Mouse (Mus musculus) lung, adult 2 months (tissue): Measurements from ENCODE around the gene Setd7.
"Not testable (repeated sequence)": the region's sequence is repeated elsewhere in the genome, so short reads cannot be mapped to it uniquely, and the experiment has no call there.

Experiments
- CTCF ChIP-seq: fragments of 200-500 bp; IDR thresholded peaks from 2 replicates; pipeline ENCODE4 v1.5.1; 2011; ENCODE audit warnings: mild to moderate bottlenecking, low read length, control low read depth; ENCODE audit not compliant: insufficient read depth
- POLR2A ChIP-seq: fragments of 200-500 bp; IDR thresholded peaks from 2 replicates; pipeline ENCODE4 v1.6.1; 2011; ENCODE audit warnings: low read depth, mild to moderate bottlenecking, control low read depth, low read length, borderline replicate concordance; ENCODE audit errors: extremely low read depth

GRCm38 (mm10) chr3:51579243-51579642 is 18.6 kb upstream of the Setd7 start:
- not testable (repeated sequence) for TF ChIP-seq CTCF, POLR2A
